In the genomic region with DNA sequence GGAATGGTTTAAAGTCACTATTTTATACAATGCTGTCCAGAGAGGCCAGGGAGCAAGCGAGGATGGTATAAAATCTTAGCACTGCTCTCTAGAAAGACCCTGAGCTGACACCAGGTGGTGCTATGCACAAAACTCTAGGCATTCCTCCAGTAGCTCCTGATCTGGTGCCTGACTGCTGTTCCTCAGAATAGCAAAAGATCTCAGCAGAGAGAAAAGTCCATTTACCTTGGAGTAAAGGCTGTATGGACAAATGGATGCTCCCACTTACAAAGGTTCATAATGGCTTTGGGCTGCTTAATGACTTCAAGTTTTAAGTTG, we compare ENCODE assay signal across 8 mouse cellular contexts.
DNase-seq lines count a peak whose midpoint lies in the region; ATAC-seq and TF ChIP-seq lines count a peak whose summit lies in the region.

No protein-coding gene starts in this region.

- H3K4me1 ChIP-seq in MEL (ENCODE audit: control insufficient read depth in 1 of 2, insufficient read depth in 2 of 2, low read length in 2 of 2): no peaks in the 10 kb centered on the region

- H3K9me3 ChIP-seq in MEL (replicated peaks; ENCODE audit: insufficient read depth, low read length): no peaks in the 10 kb centered on the region

- peak in 2 of 3 experiments; percentile 4 to 14; a peak in 1 of 6 replicates for TF ChIP-seq CTCF in MEL (IDR thresholded peaks at IDR 0.05 in 2 of 3, conservative IDR thresholded peaks at IDR 0.05 in 1 of 3; ENCODE audit: control insufficient read depth in 1 of 3, insufficient read depth in 1 of 3, low read depth in 2 of 3, low read length in 3 of 3, poor library complexity in 1 of 3, severe bottlenecking in 1 of 3)

- TF ChIP-seq POLR2A in MEL (IDR thresholded peaks at IDR 0.05; ENCODE audit: control insufficient read depth in 1 of 2, insufficient read depth in 1 of 2, low read depth in 1 of 2, low read length in 2 of 2, poor library complexity in 1 of 2): no peak

- H3K79me2 ChIP-seq in MEL (ENCODE audit: control insufficient read depth, insufficient read depth, low read length, poor library complexity): no peaks in the 10 kb centered on the region

- no peaks in the 10 kb centered on the region for H3K27me3 ChIP-seq in MEL (ENCODE audit: control insufficient read depth in 1 of 2, insufficient read depth in 2 of 2, low read length in 2 of 2)

- H3K36me3 ChIP-seq in MEL (ENCODE audit: control insufficient read depth in 1 of 2, insufficient read depth in 2 of 2, low read length in 2 of 2): no peaks in the 10 kb centered on the region

- TF ChIP-seq EP300 in MEL (IDR thresholded peaks at IDR 0.05; ENCODE audit: low read depth in 1 of 2, low read length in 2 of 2): no peak

- intact Hi-C loops in heart, postnatal 36 days (cut with DNase I): loop anchor here (5.0 kb wide), 1 partner anchor 555 kb away; no protein-coding TSS in a partner anchor

- no peak overlapping the region for H3K9ac ChIP-seq in MEL (ENCODE audit: control insufficient read depth, low read depth, low read length, poor library complexity, severe bottlenecking)

- TF ChIP-seq RAD21 in MEL (IDR thresholded peaks at IDR 0.05; ENCODE audit: low read depth, low read length): peak; percentile 17

- H3K4me3 ChIP-seq in MEL (ENCODE audit: control insufficient read depth in 1 of 2, insufficient read depth in 1 of 2, low read depth in 2 of 2, low read length in 2 of 2): no peak overlapping the region

- DNase-seq in B cell, adult 2 months: peak; percentile 6 to 21
- DNase-seq in MEL (ENCODE audit: low read depth, low spot score): peak; percentile 9
- peak; percentile 81 for DNase-seq in embryo, embryonic 10.5 days (ENCODE audit: low spot score)
- DNase-seq in heart, postnatal 36 days: peak; percentile 10 to 19
- peak; percentile 60 to 64 for DNase-seq in kidney, postnatal 4 days
- DNase-seq in lung, adult 18-20 months: peak; percentile 20 to 37
- peak; percentile 81 for DNase-seq in retina, embryonic 14.5 days (ENCODE audit: low spot score)

- no peak overlapping the region for H3K27ac ChIP-seq in MEL (ENCODE audit: control insufficient read depth, low read depth, low read length)

- ATAC-seq in monocyte, adult 5-6 weeks (replicated peaks; ENCODE audit: insufficient number of reproducible peaks, low FRiP score, low TSS enrichment, poor library complexity, severe bottlenecking): no peak

TF ChIP-seq in MEL, 35 proteins besides CTCF, POLR2A, EP300 and RAD21:
- TF ChIP-seq ZC3H11A (IDR thresholded peaks at IDR 0.05; ENCODE audit: low read depth, low read length): 0 out of 2 replicates have a peak, but pooled peaks have one; percentile 7
- no peak for TF ChIP-seq E2F4 (IDR thresholded peaks at IDR 0.05; ENCODE audit: borderline replicate concordance, low read depth, low read length)
- peak; percentile 41 for TF ChIP-seq SMC3 (IDR thresholded peaks at IDR 0.05; ENCODE audit: low read depth, low read length)

Comparison
In these comparisons a context has a peak if more than half of its experiments do, and no peak if none do; other contexts are left out.
1. DNase-seq: peak in every context shown above with its lines; median percentile 81 in embryo, embryonic 10.5 days; 81 in retina, embryonic 14.5 days; 62 in kidney, postnatal 4 days; 28 in lung, adult 18-20 months; 14 in heart, postnatal 36 days; 14 in B cell, adult 2 months; 9 in MEL.